Mouse (Mus musculus): ENCODE measurements around the gene Cyp2c65. TPM values are rescaled to one million over a fixed set of nuclear protein-coding genes. Genes with fewer than 3 reads are reported as not detected.
"Not testable (repeated sequence)": the region's sequence is repeated elsewhere in the genome, so short reads cannot be mapped to it uniquely, and the experiment has no call there.

The Cyp2c65 gene
- polyA plus RNA-seq (2015; fragmentation: Nextera tagmentation; extraction: Ambion mirVana): not detected in 2 replicates

GRCm38 (mm10) chr19:39060719-39061118 lies at the start of gene Cyp2c65:
Cyp2c65 (plus strand) TSS chr19:39061015.
- Histone ChIP-seq H3K27me3 (no peaks in the 10 kb centered on the region), H3K4me1 (no peaks in the 10 kb centered on the region), H3K4me3 (replicated peaks) (no peak within 1 kb of the TSS), H3K4me2 (replicated peaks) (no peak within 1 kb of the TSS), H3K27ac (replicated peaks) (no peak within 1 kb of the TSS), H3K9ac (no peak within 1 kb of the TSS), H3K36me3 (no peaks in the 10 kb centered on the region), H3K9me3 (replicated peaks) (no peaks in the 10 kb centered on the region)
- ATAC-seq (ENCODE audit: insufficient number of reproducible peaks, low FRiP score, low TSS enrichment, low read depth): no peak
- 59% methylated on average over 2 of the region's 2 CpGs for WGBS

GRCm38 (mm10) chr19:39057928-39058327 lies 2.9 kb upstream of the Cyp2c65 start:
- Histone ChIP-seq H3K4me1 (no peaks in the 10 kb centered on the region), H3K27ac (replicated peaks) (no peak overlapping the region), H3K27me3 (no peaks in the 10 kb centered on the region), H3K9me3 (replicated peaks) (no peaks in the 10 kb centered on the region), H3K36me3 (no peaks in the 10 kb centered on the region), H3K4me3 (replicated peaks) (no peak overlapping the region), H3K4me2 (replicated peaks) (no peak overlapping the region), H3K9ac (no peak overlapping the region)
- no peak for ATAC-seq (ENCODE audit: insufficient number of reproducible peaks, low FRiP score, low TSS enrichment, low read depth)
- WGBS: 94% methylated on average over 1 of the region's 1 CpGs

- H3K4me3 ChIP-seq (replicated peaks); H3K4me2 ChIP-seq (replicated peaks); H3K9me3 ChIP-seq (replicated peaks); H3K27ac ChIP-seq (replicated peaks); H3K9ac ChIP-seq; ATAC-seq (ENCODE audit: insufficient number of reproducible peaks, low FRiP score, low TSS enrichment, low read depth); H3K27me3 ChIP-seq; H3K4me1 ChIP-seq; H3K36me3 ChIP-seq: not testable (repeated sequence)
- WGBS: 73% methylated on average over 2 of the region's 2 CpGs
Measured at GRCm38 (mm10) chr19:39098779-39099178, 38.0 kb downstream of the Cyp2c65 start.

- Histone ChIP-seq H3K9ac (no peak within 1 kb of the TSS), H3K27ac (replicated peaks) (no peak within 1 kb of the TSS), H3K9me3 (replicated peaks) (no peaks in the 10 kb centered on the region), H3K36me3 (no peaks in the 10 kb centered on the region), H3K4me3 (replicated peaks) (no peak within 1 kb of the TSS), H3K4me1 (no peaks in the 10 kb centered on the region), H3K27me3 (no peaks in the 10 kb centered on the region), H3K4me2 (replicated peaks) (no peak within 1 kb of the TSS)
- no peak for ATAC-seq (ENCODE audit: insufficient number of reproducible peaks, low FRiP score, low TSS enrichment, low read depth)
- 79% methylated on average over 1 of the region's 1 CpGs for WGBS
Measured at GRCm38 (mm10) chr19:39113644-39114043, 52.8 kb downstream of the Cyp2c65 start, which contains the start of gene Cyp2c66. Cyp2c66 (plus strand) TSS chr19:39113898.

Other genes starting within 250 kb of the Cyp2c65 start
- gene Noc3l, start 241.8 kb upstream of the Cyp2c65 start, polyA plus RNA-seq (2015; fragmentation: Nextera tagmentation; extraction: Ambion mirVana): 6.1 and 6.9 TPM in 2 replicates
- gene Tbc1d12, start 224.4 kb upstream of the Cyp2c65 start, polyA plus RNA-seq (2015; fragmentation: Nextera tagmentation; extraction: Ambion mirVana): 2.8 and 3.6 TPM in 2 replicates
- 35.3 and 37.6 TPM in 2 replicates for gene Hells, start 130.1 kb upstream of the Cyp2c65 start, polyA plus RNA-seq (2015; fragmentation: Nextera tagmentation; extraction: Ambion mirVana)
- not detected in 2 replicates for gene Cyp2c55, start 54.0 kb upstream of the Cyp2c65 start, polyA plus RNA-seq (2015; fragmentation: Nextera tagmentation; extraction: Ambion mirVana)
- gene Cyp2c66, start 52.9 kb downstream of the Cyp2c65 start, polyA plus RNA-seq (2015; fragmentation: Nextera tagmentation; extraction: Ambion mirVana): not detected in 2 replicates
- gene Cyp2c29, start 208.4 kb downstream of the Cyp2c65 start, polyA plus RNA-seq (2015; fragmentation: Nextera tagmentation; extraction: Ambion mirVana): not detected in 2 replicates

Data from embryonic facial prominence, embryonic 15.5 days (tissue).